10 mouse cellular contexts compared by ENCODE assay signal in the genomic region with DNA sequence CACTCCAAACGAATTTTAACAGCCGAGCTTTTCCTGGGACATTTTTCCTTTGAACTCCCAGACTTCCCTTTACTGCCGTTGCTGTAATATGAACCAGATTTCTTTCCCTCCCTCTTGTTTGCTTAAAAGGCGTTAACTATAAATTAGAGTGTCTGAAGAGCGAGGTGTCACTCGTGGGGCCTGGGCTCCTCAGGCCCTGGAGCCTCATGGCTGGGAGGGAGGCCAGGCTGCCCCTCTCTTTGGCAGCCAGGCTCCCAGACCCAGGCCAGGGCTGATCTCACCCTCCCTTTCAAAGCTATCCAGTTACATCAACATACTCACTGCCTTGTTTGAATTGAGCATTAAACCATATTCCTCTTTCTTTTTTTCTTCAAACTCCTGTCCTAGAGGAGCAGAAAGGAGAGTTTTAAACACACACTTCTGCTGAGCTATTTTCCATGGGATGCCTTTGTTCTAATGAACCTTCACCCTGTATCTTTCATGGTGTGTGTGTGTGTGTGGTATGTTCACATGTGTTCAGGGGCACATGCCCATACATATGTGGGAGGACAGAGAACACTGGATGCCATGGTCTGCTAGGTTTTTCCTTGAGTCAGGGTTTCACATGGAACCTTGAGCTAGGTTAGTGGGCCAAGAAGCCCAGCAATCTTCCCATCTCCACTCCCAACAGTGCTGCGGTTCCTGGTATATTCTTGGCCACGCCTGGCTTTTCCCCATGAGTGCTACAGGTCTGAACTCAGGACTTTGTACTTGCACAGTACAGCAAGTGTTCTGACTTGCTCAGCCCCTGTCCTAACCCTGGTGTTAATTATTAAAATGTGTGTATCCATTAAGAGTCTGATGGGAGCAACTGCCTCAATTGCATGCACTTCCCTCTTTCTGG.
DNase-seq lines count a peak whose midpoint lies in the region; ATAC-seq and TF ChIP-seq lines count a peak whose summit lies in the region.
"Had no signal": no experiment of that assay in that cellular context is flagged by ENCODE, and none has a peak within 500 bp of the region (broad histone marks: within the 10 kb centered on the region; RNA-seq: fewer than 3 reads in every experiment).

No protein-coding gene starts in this region.

- DNase-seq in NIH3T3 (ENCODE audit: low read depth): peak; percentile 9
- peak; percentile 80 for DNase-seq in brain, embryonic 14.5 days (ENCODE audit: low read depth)
- DNase-seq in intestine, embryonic 14.5 days (ENCODE audit: low spot score): peak; percentile 53
- no peak for DNase-seq in adrenal gland, adult 8-10 months
- DNase-seq in left cerebral cortex, postnatal 14 days (ENCODE audit: low spot score in 2 of 2): no peak
- DNase-seq in right cerebral cortex, postnatal 4 days: no peak
- DNase-seq: cerebellum, adult 11 months; right cerebral cortex, postnatal 25 days had no signal

- H3K27me3 ChIP-seq in intestine, embryonic 14.5 days (replicated peaks; ENCODE audit: control insufficient read depth, insufficient read depth, low read length): no peaks in the 10 kb centered on the region
- no peaks in the 10 kb centered on the region for H3K27me3 ChIP-seq in limb, embryonic 12.5 days

- TF ChIP-seq POLR2A in brain, embryonic 14.5 days (IDR thresholded peaks at IDR 0.05; ENCODE audit: borderline replicate concordance, extremely low read depth, insufficient read depth, insufficient read length, poor library complexity, severe bottlenecking): no peak

- peaks cover 33% of the 10 kb centered on the region for H3K4me1 ChIP-seq in intestine, embryonic 14.5 days (replicated peaks; ENCODE audit: control insufficient read depth, insufficient read depth, low read length)
- peaks cover 59% of the 10 kb centered on the region for H3K4me1 ChIP-seq in limb, embryonic 12.5 days (replicated peaks)

- intact Hi-C loops in left cerebral cortex, postnatal 14 days (cut with DNase I): loop anchor here (5.0 to 10.0 kb wide), 2 partner anchors 210 to 512 kb away; no protein-coding TSS in a partner anchor

- peak; percentile 79 for ATAC-seq in intestine, embryonic 14.5 days (replicated peaks; ENCODE audit: low FRiP score, low TSS enrichment, low read depth)
- peak; percentile 82; the same call in 1 of the 2 replicates for ATAC-seq in limb, embryonic 12.5 days (ENCODE audit: insufficient number of reproducible peaks, insufficient read depth, low FRiP score, low TSS enrichment, low read depth)

- peak overlapping the region; percentile 55 for H3K27ac ChIP-seq in intestine, embryonic 14.5 days (ENCODE audit: low read depth)
- H3K27ac ChIP-seq in limb, embryonic 12.5 days: peak overlapping the region; percentile 80
- H3K27ac ChIP-seq: liver, embryonic 14.5 days had no signal

- H3K36me3 ChIP-seq in intestine, embryonic 14.5 days (ENCODE audit: control insufficient read depth, insufficient read depth, low read length): no peaks in the 10 kb centered on the region
- no peaks in the 10 kb centered on the region for H3K36me3 ChIP-seq in limb, embryonic 12.5 days

- no peak overlapping the region for H3K4me2 ChIP-seq in intestine, embryonic 14.5 days (ENCODE audit: low read length)
- no peak overlapping the region for H3K4me2 ChIP-seq in limb, embryonic 12.5 days

- H3K9me3 ChIP-seq in intestine, embryonic 14.5 days (ENCODE audit: control insufficient read depth, low read length): no peaks in the 10 kb centered on the region
- H3K9me3 ChIP-seq in limb, embryonic 12.5 days: no peaks in the 10 kb centered on the region

- 21% methylated on average over 8 of the region's 8 CpGs for WGBS in intestine, embryonic 14.5 days
- WGBS in limb, embryonic 12.5 days: 22% methylated on average over 8 of the region's 8 CpGs

- no peak for TF ChIP-seq CTCF in brain, embryonic 14.5 days (IDR thresholded peaks at IDR 0.05; ENCODE audit: borderline replicate concordance, extremely low read depth, insufficient read depth, insufficient read length)

- H3K4me3 ChIP-seq in intestine, embryonic 14.5 days (ENCODE audit: low read depth, low read length): no peak overlapping the region
- no peak overlapping the region for H3K4me3 ChIP-seq in limb, embryonic 12.5 days (replicated peaks)

- H3K9ac ChIP-seq in intestine, embryonic 14.5 days (ENCODE audit: low read length): no peak overlapping the region
- no peak overlapping the region for H3K9ac ChIP-seq in limb, embryonic 12.5 days (replicated peaks)
- H3K9ac ChIP-seq: liver, embryonic 14.5 days had no signal

Comparison
In these comparisons a context has a peak if more than half of its experiments do, and no peak if none do; other contexts are left out.
1. DNase-seq: peak in NIH3T3 (single experiment), brain, embryonic 14.5 days (single experiment) and intestine, embryonic 14.5 days (single experiment); none in adrenal gland, adult 8-10 months (single experiment), left cerebral cortex, postnatal 14 days (0 of 2) and right cerebral cortex, postnatal 4 days (single experiment).